Mouse (Mus musculus): ENCODE results near the gene Asb4.

Asb4 gene

DNA sequence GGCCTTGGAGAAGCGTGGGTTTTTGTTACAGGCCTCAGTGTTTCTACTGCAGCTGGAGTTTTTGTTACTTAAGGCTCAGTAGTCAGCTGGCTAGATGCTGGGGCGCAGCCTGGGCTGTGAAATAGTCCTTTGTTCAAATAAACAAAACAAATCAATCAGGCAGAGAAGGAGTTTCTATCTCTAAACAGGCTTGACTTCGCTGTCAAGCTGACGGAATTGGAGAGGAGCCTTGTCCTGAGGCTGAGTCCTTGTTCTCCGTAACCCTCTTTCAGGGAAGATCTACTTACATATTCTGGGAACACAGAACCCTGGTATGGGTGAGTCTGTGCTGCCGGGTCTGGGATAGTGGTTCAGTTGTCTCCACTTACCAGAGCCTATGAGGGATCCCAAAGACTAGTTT is 64.4 kb downstream of the Asb4 start:
- no peak for DNase-seq

DNA sequence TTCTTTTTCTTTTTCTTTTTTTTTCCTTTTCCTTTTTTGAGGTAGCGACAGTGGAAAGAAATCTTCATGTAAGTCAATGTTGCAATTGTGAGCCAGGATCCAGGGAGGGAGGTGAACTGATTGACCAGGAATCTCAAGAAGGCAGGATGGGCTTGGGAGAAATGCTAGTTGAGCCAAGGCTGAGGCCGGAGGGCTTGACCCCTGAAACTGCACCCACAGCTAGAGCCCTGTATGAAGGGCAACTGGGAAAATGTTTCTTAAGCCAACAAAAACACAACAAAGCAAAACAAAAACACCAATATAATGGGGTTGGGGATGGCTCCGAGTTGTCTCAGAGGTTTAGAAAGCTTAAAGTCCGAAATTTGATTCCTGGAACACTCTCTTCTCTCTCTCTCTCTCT is 65.2 kb downstream of the Asb4 start:
- no peak for DNase-seq

DNA sequence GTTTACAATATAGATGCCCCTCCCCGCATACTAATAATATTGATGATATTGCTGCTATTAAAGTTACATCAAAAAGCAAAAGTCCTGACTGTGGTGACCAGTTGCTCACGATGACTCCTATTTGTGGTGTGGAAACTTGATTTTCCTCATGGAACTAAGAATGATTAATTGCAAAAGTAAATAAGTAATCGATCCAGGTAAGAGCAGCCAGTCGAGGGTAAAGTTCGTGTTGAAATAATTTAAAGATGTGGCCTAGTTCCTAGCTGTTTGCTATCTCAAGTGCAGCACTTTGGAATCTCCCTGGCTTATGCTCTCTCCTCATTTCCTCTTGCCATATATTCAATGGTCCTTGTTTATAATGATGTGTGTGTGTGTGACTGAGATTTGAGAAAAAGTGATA is 66.7 kb downstream of the Asb4 start:
- no peak for DNase-seq

DNA sequence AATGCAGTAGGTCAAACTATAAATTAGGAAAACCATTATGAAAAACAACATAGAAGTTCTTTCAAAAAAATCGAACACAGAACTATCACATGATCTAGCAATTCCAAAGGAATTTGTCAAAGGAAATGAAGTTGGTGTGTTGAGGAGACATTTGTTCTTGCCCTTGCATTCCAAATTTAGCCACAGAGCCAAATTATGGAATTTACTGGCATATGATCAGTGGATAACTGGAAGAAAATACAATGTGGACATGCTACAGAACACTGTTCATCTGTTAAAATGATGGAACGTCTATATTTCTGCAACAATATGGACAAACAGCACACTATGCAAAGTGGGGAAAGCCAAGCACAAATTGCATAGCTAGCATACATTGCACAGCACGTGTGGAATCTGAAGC is 72.7 kb downstream of the Asb4 start:
- DNase-seq, result no peak

DNA sequence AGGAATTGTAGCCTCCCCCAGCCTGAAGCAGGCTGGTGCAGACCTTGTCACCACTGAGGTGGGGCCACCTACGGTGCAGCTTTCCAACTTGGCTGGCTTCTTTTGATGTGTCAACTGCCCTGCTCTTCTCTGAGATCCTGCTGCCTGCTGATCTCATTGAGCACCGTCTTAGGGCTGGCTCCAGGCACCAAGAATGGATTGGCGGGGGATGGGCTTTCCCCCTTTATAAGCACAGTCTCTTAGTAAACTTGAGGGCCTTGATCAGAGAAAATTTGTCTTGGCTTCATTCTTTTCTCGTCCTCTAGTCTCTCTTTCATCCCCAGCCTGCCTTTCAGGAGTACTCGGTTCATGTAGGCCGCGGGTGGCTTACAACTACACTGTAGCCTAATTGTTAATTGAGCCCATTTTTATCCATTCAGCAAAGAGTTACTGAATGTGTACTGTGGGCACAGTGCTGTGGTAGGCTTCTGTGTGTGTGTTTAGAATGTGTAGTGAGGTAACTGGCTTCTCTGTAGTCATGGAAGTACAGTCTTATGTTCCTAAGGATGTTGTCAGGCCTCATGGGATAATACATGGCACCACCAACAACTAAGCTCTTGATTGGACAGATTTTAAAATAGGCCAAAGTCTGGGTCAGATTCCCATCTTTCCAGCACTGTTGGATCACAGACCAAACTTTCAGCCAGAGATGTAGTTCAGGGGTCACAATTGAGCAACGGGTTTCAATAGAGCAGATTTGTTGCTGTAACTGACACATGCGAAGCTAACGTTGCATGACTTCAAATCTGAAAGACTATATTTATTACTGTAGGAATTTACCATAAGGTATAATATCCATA is 87.5 kb downstream of the Asb4 start:
- no peak for DNase-seq

DNA sequence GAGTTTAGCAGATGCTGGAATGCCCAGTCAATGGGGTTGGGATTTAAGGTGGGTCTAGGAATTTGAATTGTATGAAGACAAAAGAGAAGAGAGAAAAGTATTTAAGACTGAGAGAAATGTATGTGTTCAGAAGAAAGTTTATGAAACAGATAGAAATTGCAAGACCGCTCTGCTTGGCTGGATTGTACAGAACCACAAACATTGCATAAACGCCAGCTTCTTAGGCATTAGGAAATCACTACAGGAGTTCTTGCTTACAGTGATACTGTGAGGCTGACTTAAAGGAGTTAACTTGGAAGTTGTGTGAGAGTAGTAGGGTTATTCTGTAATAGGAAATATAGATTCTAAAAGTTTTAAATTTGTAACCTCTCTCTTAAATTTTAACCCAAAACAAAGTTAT is 89.5 kb downstream of the Asb4 start:
- no peak for DNase-seq

DNA sequence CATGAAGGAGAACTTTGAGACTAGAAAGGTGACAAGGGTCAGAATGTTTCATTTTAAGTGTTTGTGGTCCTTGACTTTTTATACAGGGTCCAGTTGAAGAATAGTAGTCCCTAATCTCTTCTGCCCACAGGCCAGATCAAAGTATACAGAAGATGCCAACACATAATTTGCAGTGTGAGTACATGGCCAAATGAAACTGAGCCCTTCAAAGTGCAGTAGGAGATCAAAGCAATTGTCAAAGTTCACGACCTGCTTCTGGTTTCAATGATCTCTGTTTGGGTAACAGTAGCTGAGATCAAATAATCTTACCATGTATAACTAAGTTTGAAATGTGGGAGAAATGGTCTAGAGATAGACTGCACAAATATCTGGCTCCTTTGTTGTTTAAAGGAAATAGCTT is 90.8 kb downstream of the Asb4 start:
- no peak for DNase-seq

DNA sequence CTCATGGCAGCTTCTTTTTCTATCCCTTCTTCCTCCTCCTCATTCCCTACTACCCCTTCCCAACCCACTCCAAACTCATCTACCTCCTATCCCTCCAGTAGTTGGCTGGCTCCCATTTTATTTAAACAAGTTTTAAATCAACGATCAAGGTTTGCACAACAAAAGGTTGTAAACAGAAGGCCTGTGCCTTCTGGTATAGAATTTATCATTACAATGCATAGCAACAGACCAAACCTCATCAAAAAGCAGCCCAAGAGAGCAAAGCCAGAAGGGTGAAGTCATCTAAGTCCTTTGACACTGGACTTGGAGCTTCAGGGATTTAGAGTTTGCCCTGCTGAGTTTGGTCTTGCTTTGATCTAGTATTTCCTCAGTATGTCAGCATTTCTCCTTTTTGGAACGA is 97.9 kb downstream of the Asb4 start:
- DNase-seq, result no peak

DNA sequence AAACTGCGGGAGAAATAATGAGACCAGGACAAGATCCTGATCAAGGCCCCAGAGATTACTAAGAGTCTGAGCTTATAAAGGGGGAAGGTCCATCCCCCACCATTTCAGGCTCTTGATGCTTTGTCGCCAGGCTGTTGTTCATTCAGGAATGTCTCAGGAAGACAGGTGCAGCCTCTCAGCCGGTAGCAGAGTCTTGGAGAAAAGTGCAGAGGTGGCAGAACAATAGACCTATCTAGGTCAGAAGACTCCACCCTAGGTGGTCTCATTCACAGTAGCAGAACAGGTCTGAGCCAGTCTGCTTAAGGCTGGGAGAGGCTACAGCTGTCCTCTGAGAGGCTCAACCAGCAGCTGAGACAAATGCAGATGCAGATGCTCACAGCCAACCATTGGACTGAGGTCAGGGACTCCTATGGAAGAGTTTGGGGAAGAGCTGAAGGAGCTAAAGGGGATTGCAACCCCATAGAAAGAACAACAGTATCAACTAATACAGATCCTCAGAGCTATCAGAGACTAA is 99.1 kb downstream of the Asb4 start:
- no peak for DNase-seq

Measured in cerebellum, adult 9-10 months (tissue).